Mouse (Mus musculus) myocyte (in vitro differentiated cells): ENCODE results near the gene Arxes2. TPM values are rescaled to one million over a fixed set of nuclear protein-coding genes. Genes with fewer than 3 reads are reported as not detected.
"Not testable (repeated sequence)": the region's sequence is repeated elsewhere in the genome, so short reads cannot be mapped to it uniquely, and the experiment has no call there.

Source experiments
- H3K27me3 ChIP-seq: one replicate; pipeline ENCODE4 v1.6.1; 2011; ENCODE audit not compliant: control insufficient read depth, insufficient read depth, insufficient read length
- H3K36me3 ChIP-seq: one replicate; pipeline ENCODE4 v1.6.1; 2011; ENCODE audit not compliant: control insufficient read depth, insufficient read depth
- H3K4me2 ChIP-seq: one replicate; pipeline ENCODE4 v1.6.1; 2011; ENCODE audit warnings: low read depth, control low read depth
- H3K4me3 ChIP-seq: one replicate; pipeline ENCODE4 v1.5.1; 2011; ENCODE audit warnings: mild to moderate bottlenecking, control low read depth, moderate library complexity
- H3K79me2 ChIP-seq: one replicate; pipeline ENCODE4 v1.6.1; 2011; ENCODE audit not compliant: control insufficient read depth, insufficient read depth
- H3ac ChIP-seq: one replicate; pipeline ENCODE4 v1.6.1; 2011; ENCODE audit not compliant: control insufficient read depth, insufficient read length
- CEBPB ChIP-seq: IDR thresholded peaks from 2 replicates; pipeline ENCODE4 v1.6.1; 2011; ENCODE audit warnings: mild to moderate bottlenecking, moderate library complexity; ENCODE audit not compliant: poor library complexity, insufficient read depth, severe bottlenecking
- E2F4 ChIP-seq: IDR thresholded peaks from one replicate; pipeline ENCODE4 v1.6.1; 2011; ENCODE audit warnings: mild to moderate bottlenecking, control low read depth, moderate library complexity; ENCODE audit not compliant: insufficient read depth
- MAX ChIP-seq: IDR thresholded peaks from one replicate; pipeline ENCODE4 v1.6.1; 2011; ENCODE audit warnings: low read depth, mild to moderate bottlenecking, control low read depth
- MYOD1 ChIP-seq, 3 experiments: IDR thresholded peaks; one replicate each; pipeline ENCODE4 v1.6.1; 2011; ENCODE audit warnings: control low read depth in 2 of 3, low read depth in 2 of 3, mild to moderate bottlenecking in 2 of 3, moderate library complexity in 1 of 3; ENCODE audit not compliant: insufficient read length in 2 of 3, control insufficient read depth in 1 of 3
- MYOG ChIP-seq, 3 experiments: IDR thresholded peaks; one replicate each; pipeline ENCODE4 v1.6.1; 2011; ENCODE audit warnings: control low read depth in 2 of 3, low read depth in 2 of 3, mild to moderate bottlenecking in 2 of 3; ENCODE audit not compliant: insufficient read length in 2 of 3, control insufficient read depth in 1 of 3, insufficient read depth in 1 of 3
- POLR2A ChIP-seq: IDR thresholded peaks from one replicate; pipeline ENCODE4 v1.6.1; 2011; ENCODE audit warnings: low read depth, mild to moderate bottlenecking, control low read depth, moderate library complexity; ENCODE audit not compliant: insufficient read length
- POLR2AphosphoS2 ChIP-seq: IDR thresholded peaks from one replicate; pipeline ENCODE4 v1.6.1; 2011; ENCODE audit warnings: low read depth, control low read depth; ENCODE audit not compliant: insufficient read length
- REST ChIP-seq: IDR thresholded peaks from one replicate; pipeline ENCODE4 v1.6.1; 2011; ENCODE audit warnings: mild to moderate bottlenecking, control low read depth, moderate library complexity; ENCODE audit not compliant: insufficient read depth, insufficient read length
- SRF ChIP-seq: IDR thresholded peaks from one replicate; pipeline ENCODE4 v1.6.1; 2011; ENCODE audit warnings: low read depth; ENCODE audit not compliant: control insufficient read depth, insufficient read length
- TCF12 ChIP-seq: IDR thresholded peaks from one replicate; pipeline ENCODE4 v1.6.1; 2011; ENCODE audit warnings: mild to moderate bottlenecking, control low read depth; ENCODE audit not compliant: poor library complexity, insufficient read depth, severe bottlenecking
- TCF3 ChIP-seq: IDR thresholded peaks from one replicate; pipeline ENCODE4 v1.6.1; 2011; ENCODE audit warnings: low read depth, control low read depth; ENCODE audit not compliant: insufficient read length
- USF1 ChIP-seq: IDR thresholded peaks from one replicate; pipeline ENCODE4 v1.6.1; 2011; ENCODE audit warnings: low read depth, mild to moderate bottlenecking, control low read depth, moderate library complexity
- polyA plus RNA-seq: library from polyadenylated mRNA; unstranded; fragments of >200 nt; fragmentation: generic; extraction: Trizol; gene quantifications from one replicate; pipeline ENCODE4 v1.2.1, GENCODE M21; 2012; ENCODE audit warnings: missing spikeins

Arxes2 gene
- polyA plus RNA-seq, 1 experiment, result 0.29 TPM

DNA sequence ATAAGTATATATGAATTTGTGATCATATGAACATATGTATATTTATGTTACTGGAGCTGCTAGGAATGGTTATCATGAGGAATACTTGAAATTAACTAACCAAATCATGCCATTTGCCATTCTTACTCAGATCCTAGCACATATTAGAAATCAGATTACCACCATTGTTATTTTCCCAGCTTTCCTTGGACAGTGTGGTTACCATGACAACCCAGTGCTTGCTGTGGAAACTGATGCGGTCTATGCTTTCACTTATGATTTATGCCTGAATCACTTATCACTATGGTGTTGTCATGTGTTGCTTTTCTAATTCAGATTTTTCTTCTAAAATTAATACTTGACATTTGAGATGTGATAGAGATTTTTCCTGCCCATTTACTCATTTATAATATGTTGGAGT lies 36.7 kb downstream of the Arxes2 start:
- no peak for TF ChIP-seq POLR2AphosphoS2
- TF ChIP-seq E2F4, result no peak
- TF ChIP-seq CEBPB, result no peak
- no peak for TF ChIP-seq MAX
- no peak for TF ChIP-seq TCF12
- TF ChIP-seq MYOD1 (IDR thresholded peaks at IDR 0.05; ENCODE audit: control insufficient read depth in 1 of 3, insufficient read length in 2 of 3, low read depth in 2 of 3), result no peak
- no peak for TF ChIP-seq SRF
- no peak for TF ChIP-seq TCF3
- TF ChIP-seq USF1, result no peak
- no peak for TF ChIP-seq REST
- no peak for TF ChIP-seq MYOG (IDR thresholded peaks at IDR 0.05; ENCODE audit: control insufficient read depth in 1 of 3, insufficient read depth in 1 of 3, insufficient read length in 2 of 3, low read depth in 2 of 3)
- no peak for TF ChIP-seq POLR2A
- no peak overlapping the region for H3K4me3 ChIP-seq
- H3K27me3 ChIP-seq, result no peaks in the 10 kb centered on the region
- H3K4me2 ChIP-seq, result no peak overlapping the region
- H3K36me3 ChIP-seq, result no peaks in the 10 kb centered on the region
- no peak overlapping the region for H3ac ChIP-seq
- H3K79me2 ChIP-seq, result no peaks in the 10 kb centered on the region

DNA sequence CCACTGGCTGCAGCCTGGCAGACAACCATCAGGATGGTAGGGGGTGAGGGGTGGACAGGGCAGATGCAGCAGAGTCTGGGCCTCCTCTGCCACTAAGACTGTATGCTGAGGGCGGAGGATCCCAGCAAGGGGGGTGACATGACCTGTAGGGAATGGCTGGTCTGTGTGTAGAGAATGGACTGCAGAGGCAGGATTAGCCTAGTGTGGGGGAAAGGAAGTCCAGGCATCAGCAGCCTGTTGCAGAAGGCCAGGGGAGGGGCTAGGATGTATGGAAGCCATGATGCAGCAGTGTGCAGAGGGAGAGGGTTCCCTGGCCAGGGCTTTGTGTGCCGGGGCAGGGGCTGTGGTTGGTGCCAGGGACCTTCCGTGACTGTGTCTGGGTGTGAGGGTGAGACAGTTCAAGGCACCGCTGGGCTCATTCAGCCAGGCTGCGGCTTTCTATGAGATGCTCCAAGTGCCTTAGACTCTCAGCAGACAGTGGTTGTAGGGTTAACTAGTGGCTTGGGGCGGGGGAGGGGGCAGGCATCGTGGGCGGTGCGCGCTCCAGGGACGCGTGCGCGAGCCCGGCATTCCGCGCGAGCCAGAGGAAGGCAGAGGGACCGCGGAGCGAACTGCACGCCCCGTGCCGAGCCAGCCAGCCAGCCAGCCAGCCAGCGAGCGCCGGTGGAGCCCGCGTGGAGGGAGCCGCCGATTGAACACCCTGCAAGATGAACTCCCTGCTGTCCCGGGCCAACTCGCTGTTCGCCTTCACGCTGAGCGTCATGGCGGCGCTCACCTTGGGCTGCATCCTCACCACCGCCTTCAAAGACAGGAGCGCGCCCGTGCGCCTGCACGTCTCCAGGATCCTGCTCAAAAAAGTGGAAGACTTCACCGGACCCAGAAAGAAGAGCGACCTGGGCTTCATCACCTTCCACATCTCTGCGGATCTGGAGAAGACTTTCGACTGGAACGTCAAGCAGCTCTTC lies 39.5 kb downstream of the Arxes2 start, which contains the start of gene Arxes1:
Gene Arxes1 (plus strand): TSS at position 569 of the 965 bp plus-strand sequence.
- not testable (repeated sequence) for H3K4me3 ChIP-seq, H3K27me3 ChIP-seq, H3K79me2 ChIP-seq, H3ac ChIP-seq, H3K4me2 ChIP-seq, H3K36me3 ChIP-seq

GRCm38 (mm10) chrX:136043726-136044125 lies 50.1 kb downstream of the Arxes2 start:
- Histone ChIP-seq H3K79me2 (no peaks in the 10 kb centered on the region), H3K4me3 (no peak overlapping the region), H3ac (no peak overlapping the region), H3K36me3 (no peaks in the 10 kb centered on the region), H3K4me2 (no peak overlapping the region), H3K27me3 (no peaks in the 10 kb centered on the region)
- TF ChIP-seq POLR2AphosphoS2 (no peak), TCF12 (no peak), MYOG (IDR thresholded peaks at IDR 0.05; ENCODE audit: control insufficient read depth in 1 of 3, insufficient read depth in 1 of 3, insufficient read length in 2 of 3, low read depth in 2 of 3) (no peak), USF1 (no peak), POLR2A (no peak), E2F4 (no peak), TCF3 (no peak), CEBPB (no peak), MAX (no peak), MYOD1 (IDR thresholded peaks at IDR 0.05; ENCODE audit: control insufficient read depth in 1 of 3, insufficient read length in 2 of 3, low read depth in 2 of 3) (no peak), REST (no peak), SRF (no peak)

Other genes starting within 250 kb of the Arxes2 start
- 0.41 TPM for gene Bhlhb9, start 196.2 kb upstream of the Arxes2 start, polyA plus RNA-seq
- gene Gprasp2, start 154.8 kb upstream of the Arxes2 start, polyA plus RNA-seq, result 0.14 TPM
- not detected for gene Arxes1, start 39.5 kb downstream of the Arxes2 start, polyA plus RNA-seq
- 2.9 TPM for gene Bex2, start 74.4 kb downstream of the Arxes2 start, polyA plus RNA-seq
- 23.8 TPM for gene Nxf3, start 91.4 kb downstream of the Arxes2 start, polyA plus RNA-seq
- not detected for gene Bex4, start 145.2 kb downstream of the Arxes2 start, polyA plus RNA-seq
- gene Tceal8, start 178.5 kb downstream of the Arxes2 start, polyA plus RNA-seq, result 47.7 TPM
- 17.5 TPM for gene Tceal5, start 210.1 kb downstream of the Arxes2 start, polyA plus RNA-seq
- gene Tceal7, start 221.0 kb downstream of the Arxes2 start, polyA plus RNA-seq, result 15.4 TPM
- gene Bex1, start 221.7 kb downstream of the Arxes2 start, polyA plus RNA-seq, result 12.6 TPM